Mouse (Mus musculus) lung, adult 2 months (tissue): ENCODE measurements at regions not wholly inside any gene's neighbourhood (a gene's known extent, or its start where the extent isn't known, plus 50 kb on each side); places are given as distances from the start of the nearest gene placed in this dataset.

ENCODE experiments used
- CTCF ChIP-seq: fragments of 200-500 bp; IDR thresholded peaks from 2 replicates; pipeline ENCODE4 v1.5.1; 2011; ENCODE audit warnings: mild to moderate bottlenecking, low read length, control low read depth; ENCODE audit not compliant: insufficient read depth
- POLR2A ChIP-seq: fragments of 200-500 bp; IDR thresholded peaks from 2 replicates; pipeline ENCODE4 v1.6.1; 2011; ENCODE audit warnings: low read depth, mild to moderate bottlenecking, control low read depth, low read length, borderline replicate concordance; ENCODE audit errors: extremely low read depth

DNA sequence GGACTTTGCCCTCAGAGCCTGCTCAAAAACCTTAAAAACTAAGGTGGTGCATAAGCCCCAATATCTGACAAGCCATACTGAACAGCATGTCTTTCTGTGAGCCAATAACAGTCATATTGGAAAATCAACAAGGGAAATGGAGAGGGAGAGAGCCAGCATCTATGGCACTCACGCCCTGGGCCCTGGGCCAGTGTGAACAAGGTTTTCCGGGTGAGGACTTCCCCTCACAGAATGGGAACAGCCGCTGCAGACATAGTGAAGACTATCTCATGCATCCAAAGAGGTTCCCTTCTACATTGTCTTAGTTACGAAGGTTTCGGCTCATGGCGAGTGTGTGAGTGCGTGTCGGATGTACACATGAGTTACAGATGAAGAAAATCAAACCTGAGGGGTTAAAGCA, 99.7 kb upstream of the Jun start:
- TF ChIP-seq CTCF (no peak), POLR2A (no peak)
